Mouse (Mus musculus): Measurements from ENCODE around the gene Qrich2. TPM values are rescaled to one million over a fixed set of nuclear protein-coding genes. Genes with fewer than 3 reads are reported as not detected.

The Qrich2 gene
- polyA plus RNA-seq, 1 experiment from 2014 or later: not detected

- H3K36me3 ChIP-seq: no peaks in the 10 kb centered on the region
- H3K9ac ChIP-seq: no peak overlapping the region
- no peak overlapping the region for H3K4me3 ChIP-seq
- peak; percentile 56 for ATAC-seq (ENCODE audit: insufficient number of reproducible peaks, low FRiP score)
- H3K4me2 ChIP-seq: peak overlapping the region; percentile 44
- H3K4me1 ChIP-seq (replicated peaks): peaks cover 11% of the 10 kb centered on the region
- peaks cover 26% of the 10 kb centered on the region for H3K27me3 ChIP-seq (replicated peaks)
- WGBS: 21% methylated on average over 16 of the region's 16 CpGs
- peaks cover 13% of the 10 kb centered on the region for H3K9me3 ChIP-seq (replicated peaks)
- no peak overlapping the region for H3K27ac ChIP-seq (ENCODE audit: poor library complexity, severe bottlenecking)
These were observed 20.3 kb downstream of the Qrich2 start for GRCm38 (mm10) chr11:116445596-116446307.

GRCm38 (mm10) chr11:116443935-116444334 lies 22.1 kb downstream of the Qrich2 start:
- WGBS: 84% methylated on average over 6 of the region's 6 CpGs
- ATAC-seq (ENCODE audit: insufficient number of reproducible peaks, low FRiP score): no peak
- peaks cover 26% of the 10 kb centered on the region for H3K27me3 ChIP-seq (replicated peaks)
- peaks cover 26% of the 10 kb centered on the region for H3K4me1 ChIP-seq (replicated peaks)
- no peak overlapping the region for H3K4me2 ChIP-seq
- no peak overlapping the region for H3K9ac ChIP-seq
- no peaks in the 10 kb centered on the region for H3K9me3 ChIP-seq (replicated peaks)
- H3K36me3 ChIP-seq: peaks cover 9% of the 10 kb centered on the region
- no peak overlapping the region for H3K4me3 ChIP-seq
- H3K27ac ChIP-seq (ENCODE audit: poor library complexity, severe bottlenecking): no peak overlapping the region

DNA sequence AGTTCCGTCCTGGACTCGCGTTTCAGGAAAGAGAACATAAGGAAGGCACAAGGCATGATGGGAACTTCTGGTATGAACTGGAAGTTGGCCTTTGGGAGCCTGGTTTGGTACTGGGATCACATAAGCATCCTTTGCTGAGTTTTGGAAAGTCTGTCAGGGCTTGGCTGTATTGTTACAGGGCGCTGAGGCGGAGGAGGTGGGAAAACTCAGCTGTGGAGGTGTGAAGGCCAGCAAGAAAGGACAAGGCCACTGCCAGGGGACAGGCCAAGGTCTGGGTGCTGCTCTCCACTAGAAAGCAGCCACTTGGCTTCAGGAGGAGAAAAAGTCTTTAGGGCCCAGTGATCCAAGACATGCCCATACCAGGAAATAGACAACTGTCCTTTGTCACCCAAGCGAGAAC lies 22.7 kb downstream of the Qrich2 start:
- Histone ChIP-seq H3K4me3 (no peak overlapping the region), H3K9me3 (replicated peaks) (no peaks in the 10 kb centered on the region), H3K4me1 (replicated peaks) (peaks cover 26% of the 10 kb centered on the region), H3K36me3 (peaks cover 11% of the 10 kb centered on the region), H3K4me2 (no peak overlapping the region), H3K27me3 (replicated peaks) (peaks cover 22% of the 10 kb centered on the region), H3K27ac (ENCODE audit: poor library complexity, severe bottlenecking) (no peak overlapping the region), H3K9ac (no peak overlapping the region)
- WGBS: 81% methylated on average over 6 of the region's 6 CpGs
- no peak for ATAC-seq (ENCODE audit: insufficient number of reproducible peaks, low FRiP score)

DNA sequence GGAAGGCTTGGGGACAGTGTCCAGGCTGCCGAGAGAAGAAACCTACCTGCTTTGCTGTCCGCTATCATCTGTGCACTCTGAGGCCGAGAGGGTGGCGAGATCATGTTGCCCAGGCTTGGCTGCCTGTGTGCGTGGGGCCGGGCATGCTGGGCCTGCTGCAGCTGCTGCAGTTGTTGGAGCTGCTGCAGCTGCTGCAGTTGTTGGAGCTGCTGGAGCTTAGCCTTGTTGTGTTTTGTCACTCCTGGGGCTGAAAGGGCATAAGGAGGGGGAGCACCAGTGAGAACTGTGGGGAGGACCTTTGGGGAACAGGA lies 23.2 kb downstream of the Qrich2 start:
- Histone ChIP-seq H3K4me3 (no peak overlapping the region), H3K9me3 (replicated peaks) (no peaks in the 10 kb centered on the region), H3K4me1 (replicated peaks) (peaks cover 26% of the 10 kb centered on the region), H3K27me3 (replicated peaks) (peaks cover 17% of the 10 kb centered on the region), H3K27ac (ENCODE audit: poor library complexity, severe bottlenecking) (no peak overlapping the region), H3K9ac (no peak overlapping the region), H3K36me3 (peaks cover 12% of the 10 kb centered on the region), H3K4me2 (no peak overlapping the region)
- no peak for ATAC-seq (ENCODE audit: insufficient number of reproducible peaks, low FRiP score)
- WGBS: 62% methylated on average over 6 of the region's 6 CpGs

DNA sequence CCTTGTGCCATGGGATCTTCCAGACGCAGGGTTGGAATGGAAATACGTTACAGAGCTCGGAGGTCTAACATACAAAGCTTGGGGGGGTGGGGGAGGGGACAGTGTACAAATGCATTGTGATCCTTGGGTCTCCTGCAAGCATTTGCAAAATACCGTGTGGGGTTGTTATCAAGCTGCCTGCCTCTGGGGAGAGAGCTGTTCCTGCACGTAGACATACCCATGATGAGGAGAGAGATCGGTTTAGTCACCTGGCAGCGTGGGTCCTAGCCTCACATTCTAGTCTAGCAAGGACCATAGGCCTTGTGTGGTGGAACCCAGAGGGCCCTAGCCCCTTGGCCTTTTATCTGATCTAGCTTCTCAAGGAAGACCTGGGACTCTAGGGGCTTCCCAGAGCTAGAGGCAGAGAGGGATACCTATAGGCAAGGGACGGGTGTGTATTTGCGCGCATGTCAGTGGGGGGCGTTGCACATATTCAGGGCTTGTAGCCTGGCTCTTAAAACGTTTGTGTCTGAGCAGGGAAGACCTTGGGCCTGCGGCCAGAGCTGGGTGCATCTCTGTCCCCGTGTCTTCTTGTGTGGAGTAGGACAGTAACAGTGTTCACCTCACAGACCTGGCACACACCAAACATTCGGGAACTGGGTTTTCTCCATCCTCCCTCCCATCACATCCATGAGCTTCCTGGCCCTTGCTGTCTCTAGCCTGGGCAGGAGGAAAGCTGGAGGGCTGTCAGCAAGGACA lies 23.7 kb downstream of the Qrich2 start:
- Histone ChIP-seq H3K27ac (ENCODE audit: poor library complexity, severe bottlenecking) (no peak overlapping the region), H3K4me1 (replicated peaks) (peaks cover 31% of the 10 kb centered on the region), H3K9me3 (replicated peaks) (no peaks in the 10 kb centered on the region), H3K4me2 (no peak overlapping the region), H3K9ac (no peak overlapping the region), H3K36me3 (peaks cover 17% of the 10 kb centered on the region), H3K27me3 (replicated peaks) (peaks cover 12% of the 10 kb centered on the region), H3K4me3 (no peak overlapping the region)
- no peak for ATAC-seq (ENCODE audit: insufficient number of reproducible peaks, low FRiP score)
- WGBS: 72% methylated on average over 15 of the region's 15 CpGs

DNA sequence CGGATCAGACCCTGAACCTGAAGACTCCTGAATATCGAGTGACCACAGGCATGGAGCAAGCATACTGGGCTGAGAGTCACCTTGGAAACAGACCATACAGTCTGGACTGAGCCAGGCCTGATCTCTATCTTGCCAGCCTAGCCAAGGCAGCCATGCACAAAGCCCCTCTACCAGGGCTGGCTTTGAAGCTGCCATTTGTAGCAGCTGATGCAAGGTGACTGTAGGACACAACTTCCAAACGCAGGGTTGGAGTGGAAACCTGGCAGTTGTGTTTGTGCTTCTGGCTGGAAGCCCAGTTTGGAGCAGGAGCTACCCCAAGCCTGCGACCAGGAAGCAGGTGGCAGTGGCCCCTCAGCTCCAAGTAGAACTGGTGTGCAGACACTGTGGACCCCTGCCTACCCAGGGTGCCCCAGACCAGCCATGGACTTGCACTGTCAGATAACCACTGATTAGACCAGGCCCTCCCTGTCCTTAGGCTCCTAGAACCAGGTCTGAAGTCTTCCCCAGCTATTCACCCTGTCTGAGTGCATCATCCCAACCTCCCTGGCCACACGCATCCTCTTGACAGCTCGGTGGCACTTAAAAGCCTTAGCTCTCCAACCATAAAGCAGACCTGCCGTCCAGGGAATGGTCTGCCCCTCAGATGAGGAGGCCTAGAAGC lies 25.5 kb downstream of the Qrich2 start:
- Histone ChIP-seq H3K9ac (peak overlapping the region; percentile 21; the same call in 1 of the 2 replicates), H3K36me3 (peaks cover 30% of the 10 kb centered on the region), H3K27me3 (replicated peaks) (no peaks in the 10 kb centered on the region), H3K9me3 (replicated peaks) (no peaks in the 10 kb centered on the region), H3K4me2 (no peak overlapping the region), H3K4me3 (no peak overlapping the region), H3K4me1 (replicated peaks) (peaks cover 42% of the 10 kb centered on the region), H3K27ac (ENCODE audit: poor library complexity, severe bottlenecking) (peak overlapping the region; percentile 8; the same call in 1 of the 2 replicates)
- 0 out of 2 replicates have a peak, but pooled peaks have one; percentile 8 for ATAC-seq (ENCODE audit: insufficient number of reproducible peaks, low FRiP score)
- WGBS: 61% methylated on average over 7 of the region's 7 CpGs

DNA sequence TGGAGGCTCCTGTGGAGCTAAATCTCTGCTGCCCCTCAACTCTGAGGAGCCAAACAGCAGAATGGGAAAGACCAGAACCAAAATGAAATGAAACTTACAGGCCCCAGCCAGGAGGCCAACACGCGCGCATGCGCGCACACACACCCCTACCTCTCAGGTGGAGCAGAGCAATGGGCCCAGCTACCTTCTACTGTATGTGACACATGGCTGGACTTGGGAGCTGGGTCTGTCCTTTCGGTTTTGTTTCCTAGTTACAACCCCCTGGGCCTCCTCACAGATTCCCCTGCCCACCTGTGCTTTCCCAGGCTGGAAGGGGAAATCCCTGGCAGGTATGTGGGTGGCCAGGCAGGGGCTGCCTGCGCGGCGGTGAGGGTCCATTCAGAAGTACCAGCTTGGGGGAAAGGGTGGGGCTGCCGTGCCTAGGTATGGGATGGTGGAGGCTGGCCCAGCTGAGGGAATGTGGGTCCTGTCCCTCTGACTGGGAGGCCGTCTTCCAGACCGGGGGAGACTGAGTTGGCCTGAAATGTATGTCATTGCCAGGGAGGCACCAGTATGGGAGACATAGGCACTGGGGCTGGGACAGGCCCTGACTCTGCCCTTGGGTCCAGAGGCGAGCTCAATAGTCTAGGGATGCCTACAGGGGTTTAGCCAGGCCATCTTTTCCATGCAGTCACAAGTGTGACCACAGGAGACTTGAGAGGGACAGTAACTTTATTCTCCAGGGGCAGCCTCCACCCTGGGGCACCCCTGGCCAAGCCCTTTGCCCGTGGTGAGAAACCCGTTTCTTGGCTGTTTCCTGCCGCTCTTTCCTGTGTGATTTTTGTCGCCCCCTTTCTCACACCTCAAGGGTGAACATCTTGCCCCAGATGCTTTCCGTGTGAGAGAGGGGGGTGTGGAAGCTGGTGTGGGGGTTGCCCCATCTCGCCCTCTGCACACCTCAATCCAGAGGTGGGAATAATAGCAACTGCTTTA lies 26.5 kb downstream of the Qrich2 start:
- 83% methylated on average over 19 of the region's 19 CpGs for WGBS
- Histone ChIP-seq H3K9me3 (replicated peaks) (no peaks in the 10 kb centered on the region), H3K4me3 (no peak overlapping the region), H3K36me3 (peaks cover 35% of the 10 kb centered on the region), H3K4me1 (replicated peaks) (peaks cover 47% of the 10 kb centered on the region), H3K4me2 (no peak overlapping the region), H3K27ac (ENCODE audit: poor library complexity, severe bottlenecking) (peak overlapping the region; percentile 28; the same call in 1 of the 2 replicates), H3K9ac (0 out of 2 replicates have a peak overlapping the region, but pooled peaks have one; percentile 11), H3K27me3 (replicated peaks) (no peaks in the 10 kb centered on the region)
- ATAC-seq (ENCODE audit: insufficient number of reproducible peaks, low FRiP score): no peak

- no peak for ATAC-seq (ENCODE audit: insufficient number of reproducible peaks, low FRiP score)
- Histone ChIP-seq H3K27me3 (replicated peaks) (no peaks in the 10 kb centered on the region), H3K9ac (peak overlapping the region; percentile 59; the same call in 1 of the 2 replicates), H3K36me3 (peaks cover 35% of the 10 kb centered on the region), H3K4me3 (no peak overlapping the region; the same call in 1 of the 2 replicates), H3K9me3 (replicated peaks) (no peaks in the 10 kb centered on the region), H3K27ac (ENCODE audit: poor library complexity, severe bottlenecking) (peak overlapping the region; percentile 79), H3K4me1 (replicated peaks) (peaks cover 49% of the 10 kb centered on the region), H3K4me2 (peak overlapping the region; percentile 90)
- WGBS: 73% methylated on average over 11 of the region's 11 CpGs
These were observed 28.5 kb downstream of the Qrich2 start for GRCm38 (mm10) chr11:116437541-116437940.

DNA sequence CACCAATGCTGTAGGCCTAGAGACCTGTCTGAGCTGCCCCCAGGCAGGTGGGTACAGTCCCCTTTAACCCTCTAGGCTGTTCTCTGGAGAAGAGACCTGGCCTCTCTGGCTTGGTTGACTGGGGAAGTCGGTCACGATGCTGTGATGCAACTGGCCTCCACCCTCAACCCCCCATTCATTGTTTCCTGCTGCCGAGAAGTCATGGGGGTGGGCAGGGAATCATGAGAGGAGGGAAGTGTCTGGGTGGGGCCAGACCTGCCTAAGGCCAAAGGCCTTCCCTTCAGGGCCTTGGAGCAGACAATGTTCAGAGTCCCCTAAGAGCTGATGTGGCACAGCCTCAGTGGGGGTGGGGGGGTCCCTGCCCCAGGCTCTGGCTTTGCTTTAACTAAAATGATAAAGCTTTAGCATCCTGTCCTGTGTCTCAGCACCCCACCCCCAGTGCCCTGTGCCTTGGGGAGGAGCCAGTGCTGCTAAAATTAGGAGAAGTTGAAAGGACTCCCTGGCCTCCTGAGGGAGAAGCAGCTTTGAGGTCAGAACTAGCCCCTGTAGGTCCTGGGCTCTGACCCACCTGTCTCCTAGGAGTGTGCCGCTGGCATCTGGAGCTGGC lies 29.2 kb downstream of the Qrich2 start:
- no peaks in the 10 kb centered on the region for H3K27me3 ChIP-seq (replicated peaks)
- ATAC-seq (ENCODE audit: insufficient number of reproducible peaks, low FRiP score): no peak
- H3K9ac ChIP-seq: peak overlapping the region; percentile 59
- 18% methylated on average over 4 of the region's 4 CpGs for WGBS
- H3K4me1 ChIP-seq (replicated peaks): peaks cover 49% of the 10 kb centered on the region
- H3K27ac ChIP-seq (ENCODE audit: poor library complexity, severe bottlenecking): peak overlapping the region; percentile 79
- peak overlapping the region; percentile 90 for H3K4me2 ChIP-seq
- H3K4me3 ChIP-seq: peak overlapping the region; percentile 10
- H3K9me3 ChIP-seq (replicated peaks): no peaks in the 10 kb centered on the region
- H3K36me3 ChIP-seq: peaks cover 35% of the 10 kb centered on the region

All from heart, embryonic 12.5 days (tissue).